20 mouse cellular contexts compared by ENCODE assay signal in genomic region chr1:94790604-94791003, GRCm38 (mm10).
DNase-seq lines count a peak whose midpoint lies in the region; ATAC-seq and TF ChIP-seq lines count a peak whose summit lies in the region.
"Had no signal": no experiment of that assay in that cellular context is flagged by ENCODE, and none has a peak within 500 bp of the region (broad histone marks: within the 10 kb centered on the region; RNA-seq: fewer than 3 reads in every experiment).

No protein-coding gene starts in this region.

- ATAC-seq in embryonic facial prominence, embryonic 13.5 days (ENCODE audit: insufficient number of reproducible peaks, insufficient read depth, low FRiP score, low TSS enrichment, low read depth) = no peak
- ATAC-seq in midbrain, embryonic 14.5 days (ENCODE audit: low FRiP score, low TSS enrichment) = no peak
- ATAC-seq in midbrain, embryonic 11.5 days (ENCODE audit: low FRiP score) = no peak
- no peak for ATAC-seq in hindbrain, embryonic 14.5 days (ENCODE audit: low FRiP score)
- ATAC-seq in midbrain, postnatal 0 days (ENCODE audit: low FRiP score) = 0 out of 2 replicates have a peak, but pooled peaks have one; percentile 54
- ATAC-seq: inflammation-experienced regulatory T-cells, adult 6 months had no signal

- H3K4me3 ChIP-seq in embryonic facial prominence, embryonic 13.5 days = no peak overlapping the region
- H3K4me3 ChIP-seq in embryonic facial prominence, embryonic 10.5 days = no peak overlapping the region
- no peak overlapping the region for H3K4me3 ChIP-seq in midbrain, embryonic 14.5 days (replicated peaks; ENCODE audit: low read depth, low read length)
- no peak overlapping the region for H3K4me3 ChIP-seq in midbrain, embryonic 11.5 days (ENCODE audit: low read depth, low read length)
- no peak overlapping the region for H3K4me3 ChIP-seq in hindbrain, embryonic 14.5 days (replicated peaks; ENCODE audit: low read length)
- H3K4me3 ChIP-seq in midbrain, postnatal 0 days (ENCODE audit: low read depth, low read length) = no peak overlapping the region
- H3K4me3 ChIP-seq: embryonic facial prominence, embryonic 15.5 days; forebrain, embryonic 10.5 days had no signal

- TF ChIP-seq CTCF in midbrain, postnatal 0 days (IDR thresholded peaks at IDR 0.05) = no peak

- peak overlapping the region; percentile 16; the same call in 1 of the 2 replicates for H3K4me2 ChIP-seq in embryonic facial prominence, embryonic 13.5 days
- no peak overlapping the region for H3K4me2 ChIP-seq in midbrain, embryonic 14.5 days (ENCODE audit: low read length)
- H3K4me2 ChIP-seq in midbrain, embryonic 11.5 days = no peak overlapping the region
- peak overlapping the region; percentile 19 for H3K4me2 ChIP-seq in hindbrain, embryonic 14.5 days (replicated peaks)
- no peak overlapping the region for H3K4me2 ChIP-seq in midbrain, postnatal 0 days (ENCODE audit: low read depth, low read length, poor library complexity, severe bottlenecking)
- H3K4me2 ChIP-seq: embryonic facial prominence, embryonic 15.5 days had no signal

- H3K9ac ChIP-seq in embryonic facial prominence, embryonic 13.5 days = no peak overlapping the region
- H3K9ac ChIP-seq in midbrain, embryonic 14.5 days (replicated peaks; ENCODE audit: low read length) = no peak overlapping the region
- H3K9ac ChIP-seq in midbrain, embryonic 11.5 days (ENCODE audit: low read length) = no peak overlapping the region
- no peak overlapping the region for H3K9ac ChIP-seq in hindbrain, embryonic 14.5 days
- H3K9ac ChIP-seq in midbrain, postnatal 0 days (replicated peaks; ENCODE audit: low read length, poor library complexity, severe bottlenecking) = no peak overlapping the region
- H3K9ac ChIP-seq: embryonic facial prominence, embryonic 15.5 days; liver, embryonic 14.5 days had no signal

- 23% methylated on average over 7 of the region's 7 CpGs for WGBS in embryonic facial prominence, embryonic 13.5 days
- 52% methylated on average over 7 of the region's 7 CpGs for WGBS in embryonic facial prominence, embryonic 10.5 days
- 46% methylated on average over 7 of the region's 7 CpGs for WGBS in midbrain, embryonic 14.5 days
- 39% methylated on average over 7 of the region's 7 CpGs for WGBS in midbrain, embryonic 11.5 days
- 44% methylated on average over 7 of the region's 7 CpGs for WGBS in hindbrain, embryonic 14.5 days
- 32% methylated on average over 7 of the region's 7 CpGs for WGBS in midbrain, postnatal 0 days

- H3K27me3 ChIP-seq in embryonic facial prominence, embryonic 13.5 days = no peaks in the 10 kb centered on the region
- no peaks in the 10 kb centered on the region for H3K27me3 ChIP-seq in embryonic facial prominence, embryonic 10.5 days (replicated peaks; ENCODE audit: low read depth, poor library complexity, severe bottlenecking)
- no peaks in the 10 kb centered on the region for H3K27me3 ChIP-seq in midbrain, embryonic 14.5 days (ENCODE audit: control insufficient read depth, insufficient read depth, low read length)
- H3K27me3 ChIP-seq in midbrain, embryonic 11.5 days (ENCODE audit: control insufficient read depth, insufficient read depth, low read length) = no peaks in the 10 kb centered on the region
- no peaks in the 10 kb centered on the region for H3K27me3 ChIP-seq in hindbrain, embryonic 14.5 days (ENCODE audit: control insufficient read depth, insufficient read depth, low read length)
- no peaks in the 10 kb centered on the region for H3K27me3 ChIP-seq in midbrain, postnatal 0 days (ENCODE audit: insufficient read depth, low read length)
- H3K27me3 ChIP-seq: embryonic facial prominence, embryonic 15.5 days had no signal

- no peaks in the 10 kb centered on the region for H3K9me3 ChIP-seq in embryonic facial prominence, embryonic 13.5 days
- no peaks in the 10 kb centered on the region for H3K9me3 ChIP-seq in embryonic facial prominence, embryonic 10.5 days
- H3K9me3 ChIP-seq in midbrain, embryonic 14.5 days (ENCODE audit: control insufficient read depth, low read length) = no peaks in the 10 kb centered on the region
- H3K9me3 ChIP-seq in midbrain, embryonic 11.5 days (ENCODE audit: control insufficient read depth, low read length) = no peaks in the 10 kb centered on the region
- H3K9me3 ChIP-seq in hindbrain, embryonic 14.5 days (ENCODE audit: control insufficient read depth, low read length) = no peaks in the 10 kb centered on the region
- no peaks in the 10 kb centered on the region for H3K9me3 ChIP-seq in midbrain, postnatal 0 days (ENCODE audit: low read length)
- H3K9me3 ChIP-seq: embryonic facial prominence, embryonic 15.5 days; forebrain, embryonic 10.5 days had no signal

- H3K4me1 ChIP-seq in embryonic facial prominence, embryonic 13.5 days = no peaks in the 10 kb centered on the region
- no peaks in the 10 kb centered on the region for H3K4me1 ChIP-seq in embryonic facial prominence, embryonic 10.5 days
- 0 out of 2 replicates have a peak, but pooled peaks cover 5% of the 10 kb centered on the region for H3K4me1 ChIP-seq in midbrain, embryonic 14.5 days (ENCODE audit: control insufficient read depth, insufficient read depth, low read length)
- no peaks in the 10 kb centered on the region for H3K4me1 ChIP-seq in midbrain, embryonic 11.5 days (ENCODE audit: control insufficient read depth, insufficient read depth, low read length)
- H3K4me1 ChIP-seq in hindbrain, embryonic 14.5 days (replicated peaks; ENCODE audit: control insufficient read depth, insufficient read depth, low read length) = no peaks in the 10 kb centered on the region
- H3K4me1 ChIP-seq in midbrain, postnatal 0 days (ENCODE audit: insufficient read depth, low read length) = no peaks in the 10 kb centered on the region
- H3K4me1 ChIP-seq: embryonic facial prominence, embryonic 15.5 days had no signal

- no peak for DNase-seq in embryonic facial prominence, embryonic 10.5 days (ENCODE audit: low spot score)
- peak; percentile 43 for DNase-seq in midbrain, embryonic 14.5 days
- no peak for DNase-seq in midbrain, embryonic 11.5 days (ENCODE audit: low spot score, missing footprints)
- DNase-seq in hindbrain, embryonic 14.5 days (ENCODE audit: low spot score) = no peak
- no peak for DNase-seq in midbrain, postnatal 0 days (ENCODE audit: low spot score)
- no peak for DNase-seq in lung, postnatal 25 days (ENCODE audit: low spot score)
- no peak for DNase-seq in spleen, postnatal 14 days (ENCODE audit: low spot score in 2 of 2)
- DNase-seq: adrenal gland, postnatal 10 days; cerebellum, adult 11-12 months; cerebellum, postnatal 36 days; gastrocnemius, postnatal 25 days; kidney, adult 9 months; kidney, postnatal 36 days; lung, postnatal 10 days; thymus, postnatal 4 days had no signal

- no peak overlapping the region for H3K27ac ChIP-seq in embryonic facial prominence, embryonic 13.5 days
- H3K27ac ChIP-seq in embryonic facial prominence, embryonic 10.5 days (replicated peaks) = no peak overlapping the region
- H3K27ac ChIP-seq in midbrain, embryonic 14.5 days (replicated peaks; ENCODE audit: low read depth, low read length) = no peak overlapping the region
- no peak overlapping the region for H3K27ac ChIP-seq in midbrain, embryonic 11.5 days (ENCODE audit: low read depth, low read length)
- H3K27ac ChIP-seq in hindbrain, embryonic 14.5 days = no peak overlapping the region
- no peak overlapping the region for H3K27ac ChIP-seq in midbrain, postnatal 0 days (ENCODE audit: low read depth, low read length)
- H3K27ac ChIP-seq: embryonic facial prominence, embryonic 15.5 days; forebrain, embryonic 10.5 days; liver, embryonic 14.5 days had no signal

- H3K36me3 ChIP-seq in embryonic facial prominence, embryonic 13.5 days = no peaks in the 10 kb centered on the region
- no peaks in the 10 kb centered on the region for H3K36me3 ChIP-seq in embryonic facial prominence, embryonic 10.5 days (replicated peaks)
- H3K36me3 ChIP-seq in midbrain, embryonic 14.5 days (ENCODE audit: control insufficient read depth, insufficient read depth, low read length) = no peaks in the 10 kb centered on the region
- H3K36me3 ChIP-seq in midbrain, embryonic 11.5 days (ENCODE audit: control insufficient read depth, insufficient read depth, low read length) = no peaks in the 10 kb centered on the region
- no peaks in the 10 kb centered on the region for H3K36me3 ChIP-seq in hindbrain, embryonic 14.5 days (replicated peaks; ENCODE audit: control insufficient read depth, insufficient read depth)
- no peaks in the 10 kb centered on the region for H3K36me3 ChIP-seq in midbrain, postnatal 0 days (ENCODE audit: insufficient read depth, low read length)
- H3K36me3 ChIP-seq: embryonic facial prominence, embryonic 15.5 days; forebrain, embryonic 10.5 days had no signal

Comparison
In these comparisons a context has a peak if more than half of its experiments do, and no peak if none do; other contexts are left out.
1. H3K4me2 ChIP-seq: peak in embryonic facial prominence, embryonic 13.5 days (single experiment) and hindbrain, embryonic 14.5 days (single experiment); none in midbrain, embryonic 14.5 days (single experiment), midbrain, embryonic 11.5 days (single experiment) and midbrain, postnatal 0 days (single experiment).